29 mouse cellular contexts compared by ENCODE assay signal in the genomic region with DNA sequence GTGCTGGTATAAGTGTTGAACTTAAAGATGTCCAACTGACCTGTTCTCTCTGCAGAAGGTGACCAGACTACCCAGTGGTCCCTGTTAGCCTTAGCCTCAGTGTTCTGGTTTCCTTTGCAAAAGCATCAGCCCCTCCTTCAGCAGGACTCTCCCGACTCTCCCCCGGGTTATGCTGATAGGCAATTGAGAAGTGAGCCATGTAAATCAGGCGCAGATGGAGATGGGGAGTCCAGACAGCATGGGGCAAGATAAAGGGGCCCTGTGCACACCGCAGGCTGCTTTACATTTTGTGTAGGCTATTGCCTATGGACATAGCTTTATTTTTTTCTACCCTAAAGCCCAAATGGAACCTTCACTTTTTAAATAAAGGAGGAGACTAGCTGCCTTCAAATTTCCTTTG.
DNase-seq lines count a peak whose midpoint lies in the region; ATAC-seq and TF ChIP-seq lines count a peak whose summit lies in the region.
"Had no signal": no experiment of that assay in that cellular context is flagged by ENCODE, and none has a peak within 500 bp of the region (broad histone marks: within the 10 kb centered on the region; RNA-seq: fewer than 3 reads in every experiment).

No protein-coding gene starts in this region.

- ATAC-seq in forebrain, embryonic 15.5 days (replicated peaks), result no peak; the same call in 1 of the 2 replicates
- ATAC-seq in forebrain, postnatal 0 days, result no peak
- ATAC-seq in hindbrain, embryonic 12.5 days (ENCODE audit: low FRiP score), result peak; percentile 63
- ATAC-seq in hindbrain, embryonic 16.5 days, result no peak
- 0 out of 2 replicates have a peak, but pooled peaks have one; percentile 55 for ATAC-seq in neural tube, embryonic 13.5 days (ENCODE audit: low read depth)
- ATAC-seq in neural tube, embryonic 15.5 days (ENCODE audit: low FRiP score), result no peak
- ATAC-seq: intestine, postnatal 0 days; Patski had no signal

- no peak for DNase-seq in forebrain, postnatal 0 days
- DNase-seq: adrenal gland, postnatal 10 days; adrenal gland, postnatal 36 days; B cell, adult 2 months; cerebellum, adult 11 months; cerebellum, adult 2 months; cerebellum, adult 9-11 months; cerebellum, postnatal 25 days; gastrocnemius, adult 2 months; gastrocnemius, postnatal 14 days; heart, adult 18-20 months; heart, postnatal 14 days; heart, postnatal 4 days; kidney, adult 2 months had no signal

- WGBS in forebrain, embryonic 15.5 days, result 34% methylated on average over 4 of the region's 4 CpGs
- WGBS in forebrain, postnatal 0 days, result 34% methylated on average over 4 of the region's 4 CpGs
- 37% methylated on average over 4 of the region's 4 CpGs for WGBS in hindbrain, embryonic 12.5 days
- WGBS in hindbrain, embryonic 16.5 days, result 22% methylated on average over 4 of the region's 4 CpGs
- WGBS in neural tube, embryonic 13.5 days, result 32% methylated on average over 4 of the region's 4 CpGs
- 37% methylated on average over 4 of the region's 4 CpGs for WGBS in neural tube, embryonic 15.5 days

- H3K9ac ChIP-seq in forebrain, embryonic 15.5 days (replicated peaks), result no peak overlapping the region
- no peak overlapping the region for H3K9ac ChIP-seq in forebrain, postnatal 0 days
- no peak overlapping the region for H3K9ac ChIP-seq in hindbrain, embryonic 12.5 days
- no peak overlapping the region for H3K9ac ChIP-seq in hindbrain, embryonic 16.5 days (ENCODE audit: low read depth, low read length)
- H3K9ac ChIP-seq in neural tube, embryonic 13.5 days, result no peak overlapping the region
- H3K9ac ChIP-seq in neural tube, embryonic 15.5 days (replicated peaks), result no peak overlapping the region
- H3K9ac ChIP-seq: embryonic facial prominence, embryonic 12.5 days; embryonic facial prominence, embryonic 15.5 days; forebrain, embryonic 12.5 days; heart, embryonic 13.5 days; hindbrain, embryonic 13.5 days had no signal

- H3K27me3 ChIP-seq in forebrain, embryonic 15.5 days, result no peaks in the 10 kb centered on the region
- H3K27me3 ChIP-seq in forebrain, postnatal 0 days (ENCODE audit: insufficient read depth, low read length), result no peaks in the 10 kb centered on the region
- H3K27me3 ChIP-seq in hindbrain, embryonic 12.5 days, result no peaks in the 10 kb centered on the region
- no peaks in the 10 kb centered on the region for H3K27me3 ChIP-seq in hindbrain, embryonic 16.5 days (replicated peaks; ENCODE audit: control insufficient read depth, insufficient read depth, low read length)
- H3K27me3 ChIP-seq in neural tube, embryonic 13.5 days, result no peaks in the 10 kb centered on the region
- H3K27me3 ChIP-seq in neural tube, embryonic 15.5 days (replicated peaks), result no peaks in the 10 kb centered on the region
- H3K27me3 ChIP-seq: CH12.LX; embryonic facial prominence, embryonic 12.5 days; embryonic facial prominence, embryonic 15.5 days; forebrain, embryonic 12.5 days; hindbrain, embryonic 13.5 days had no signal

- no peak overlapping the region for H3K4me3 ChIP-seq in forebrain, embryonic 15.5 days
- no peak overlapping the region for H3K4me3 ChIP-seq in forebrain, postnatal 0 days (ENCODE audit: low read depth, low read length)
- no peak overlapping the region for H3K4me3 ChIP-seq in hindbrain, embryonic 12.5 days
- no peak overlapping the region for H3K4me3 ChIP-seq in hindbrain, embryonic 16.5 days (ENCODE audit: low read length)
- no peak overlapping the region for H3K4me3 ChIP-seq in neural tube, embryonic 13.5 days
- no peak overlapping the region for H3K4me3 ChIP-seq in neural tube, embryonic 15.5 days (replicated peaks)
- H3K4me3 ChIP-seq: embryonic facial prominence, embryonic 12.5 days; embryonic facial prominence, embryonic 15.5 days; forebrain, embryonic 12.5 days; gastrocnemius, adult 2 months; heart, embryonic 10.5 days; heart, embryonic 13.5 days; hindbrain, embryonic 13.5 days had no signal

- H3K4me1 ChIP-seq in forebrain, embryonic 15.5 days, result peaks cover 12% of the 10 kb centered on the region
- H3K4me1 ChIP-seq in forebrain, postnatal 0 days (ENCODE audit: insufficient read depth), result no peaks in the 10 kb centered on the region; the same call in 1 of the 2 replicates
- peaks cover 11% of the 10 kb centered on the region; the same call in 1 of the 2 replicates for H3K4me1 ChIP-seq in hindbrain, embryonic 12.5 days
- H3K4me1 ChIP-seq in hindbrain, embryonic 16.5 days (ENCODE audit: control insufficient read depth, insufficient read depth, low read depth, low read length), result no peaks in the 10 kb centered on the region
- H3K4me1 ChIP-seq in neural tube, embryonic 13.5 days (replicated peaks), result peaks cover 17% of the 10 kb centered on the region
- no peaks in the 10 kb centered on the region for H3K4me1 ChIP-seq in neural tube, embryonic 15.5 days
- H3K4me1 ChIP-seq: embryonic facial prominence, embryonic 12.5 days; embryonic facial prominence, embryonic 15.5 days; heart, embryonic 10.5 days; heart, embryonic 13.5 days had no signal

- no peaks in the 10 kb centered on the region for H3K36me3 ChIP-seq in forebrain, embryonic 15.5 days
- no peaks in the 10 kb centered on the region for H3K36me3 ChIP-seq in forebrain, postnatal 0 days (ENCODE audit: insufficient read depth)
- H3K36me3 ChIP-seq in hindbrain, embryonic 12.5 days, result no peaks in the 10 kb centered on the region
- H3K36me3 ChIP-seq in hindbrain, embryonic 16.5 days (ENCODE audit: control insufficient read depth, insufficient read depth, low read length), result no peaks in the 10 kb centered on the region
- H3K36me3 ChIP-seq in neural tube, embryonic 13.5 days, result no peaks in the 10 kb centered on the region
- H3K36me3 ChIP-seq in neural tube, embryonic 15.5 days, result no peaks in the 10 kb centered on the region
- H3K36me3 ChIP-seq: embryonic facial prominence, embryonic 12.5 days; embryonic facial prominence, embryonic 15.5 days; forebrain, embryonic 12.5 days; G1E; heart, embryonic 10.5 days; heart, embryonic 13.5 days; hindbrain, embryonic 13.5 days had no signal

- no peak for TF ChIP-seq CTCF in forebrain, postnatal 0 days (IDR thresholded peaks at IDR 0.05; ENCODE audit: low read depth)

- no peak overlapping the region for H3K4me2 ChIP-seq in forebrain, embryonic 15.5 days (replicated peaks)
- no peak overlapping the region for H3K4me2 ChIP-seq in forebrain, postnatal 0 days (ENCODE audit: low read depth)
- no peak overlapping the region for H3K4me2 ChIP-seq in hindbrain, embryonic 12.5 days (replicated peaks)
- no peak overlapping the region for H3K4me2 ChIP-seq in hindbrain, embryonic 16.5 days (ENCODE audit: low read length)
- no peak overlapping the region for H3K4me2 ChIP-seq in neural tube, embryonic 13.5 days
- no peak overlapping the region for H3K4me2 ChIP-seq in neural tube, embryonic 15.5 days
- H3K4me2 ChIP-seq: embryonic facial prominence, embryonic 12.5 days; embryonic facial prominence, embryonic 15.5 days; forebrain, embryonic 12.5 days; heart, embryonic 13.5 days; hindbrain, embryonic 13.5 days had no signal

- no peaks in the 10 kb centered on the region for H3K9me3 ChIP-seq in forebrain, embryonic 15.5 days
- H3K9me3 ChIP-seq in forebrain, postnatal 0 days (ENCODE audit: low read length), result no peaks in the 10 kb centered on the region
- H3K9me3 ChIP-seq in hindbrain, embryonic 12.5 days (replicated peaks), result no peaks in the 10 kb centered on the region
- H3K9me3 ChIP-seq in hindbrain, embryonic 16.5 days (ENCODE audit: control insufficient read depth, low read length), result no peaks in the 10 kb centered on the region
- H3K9me3 ChIP-seq in neural tube, embryonic 13.5 days, result no peaks in the 10 kb centered on the region
- no peaks in the 10 kb centered on the region for H3K9me3 ChIP-seq in neural tube, embryonic 15.5 days (replicated peaks)
- H3K9me3 ChIP-seq: embryonic facial prominence, embryonic 12.5 days; embryonic facial prominence, embryonic 15.5 days; forebrain, embryonic 12.5 days; heart, embryonic 10.5 days; heart, embryonic 13.5 days; hindbrain, embryonic 13.5 days had no signal

- H3K27ac ChIP-seq in forebrain, embryonic 15.5 days (replicated peaks), result peak overlapping the region; percentile 59
- no peak overlapping the region for H3K27ac ChIP-seq in forebrain, postnatal 0 days (ENCODE audit: low read depth, low read length)
- H3K27ac ChIP-seq in hindbrain, embryonic 12.5 days, result 0 out of 2 replicates have a peak overlapping the region, but pooled peaks have one; percentile 12
- no peak overlapping the region for H3K27ac ChIP-seq in hindbrain, embryonic 16.5 days (ENCODE audit: low read depth, low read length)
- H3K27ac ChIP-seq in neural tube, embryonic 13.5 days (replicated peaks), result peak overlapping the region; percentile 54
- no peak overlapping the region for H3K27ac ChIP-seq in neural tube, embryonic 15.5 days (replicated peaks)
- H3K27ac ChIP-seq: embryonic facial prominence, embryonic 12.5 days; embryonic facial prominence, embryonic 15.5 days; forebrain, embryonic 12.5 days; gastrocnemius, adult 2 months; heart, embryonic 10.5 days; heart, embryonic 13.5 days; hindbrain, embryonic 13.5 days had no signal

Comparison
In these comparisons a context has a peak if more than half of its experiments do, and no peak if none do; other contexts are left out.
1. ATAC-seq: peak in hindbrain, embryonic 12.5 days (single experiment) and neural tube, embryonic 13.5 days (single experiment); none in forebrain, embryonic 15.5 days (single experiment), forebrain, postnatal 0 days (single experiment), hindbrain, embryonic 16.5 days (single experiment) and neural tube, embryonic 15.5 days (single experiment).
2. H3K27ac ChIP-seq: peak in forebrain, embryonic 15.5 days (single experiment), hindbrain, embryonic 12.5 days (single experiment) and neural tube, embryonic 13.5 days (single experiment); none in forebrain, postnatal 0 days (single experiment), hindbrain, embryonic 16.5 days (single experiment) and neural tube, embryonic 15.5 days (single experiment).